Comparison of ENCODE assay signal across 22 mouse cellular contexts in genomic region chr15:26432676-26433075, GRCm38 (mm10).
DNase-seq lines count a peak whose midpoint lies in the region; ATAC-seq and TF ChIP-seq lines count a peak whose summit lies in the region.
"Had no signal": no experiment of that assay in that cellular context is flagged by ENCODE, and none has a peak within 500 bp of the region (broad histone marks: within the 10 kb centered on the region; RNA-seq: fewer than 3 reads in every experiment).

No protein-coding gene starts in this region.

- no peak for TF ChIP-seq POLR2A in kidney, adult 2 months (IDR thresholded peaks at IDR 0.05; ENCODE audit: low read depth, low read length)

- no peaks in the 10 kb centered on the region for H3K4me1 ChIP-seq in kidney, adult 2 months (ENCODE audit: control insufficient read depth, insufficient read depth, low read length)
- no peaks in the 10 kb centered on the region for H3K4me1 ChIP-seq in hindbrain, embryonic 12.5 days
- H3K4me1 ChIP-seq in forebrain, embryonic 13.5 days, result no peaks in the 10 kb centered on the region
- H3K4me1 ChIP-seq: embryonic facial prominence, embryonic 12.5 days; forebrain, embryonic 10.5 days; heart, embryonic 12.5 days; intestine, embryonic 15.5 days; limb, embryonic 13.5 days; midbrain, embryonic 12.5 days; neural tube, embryonic 12.5 days had no signal

- H3K27me3 ChIP-seq in kidney, adult 2 months (replicated peaks; ENCODE audit: control insufficient read depth, insufficient read depth, low read length), result no peaks in the 10 kb centered on the region
- H3K27me3 ChIP-seq in C2C12 (ENCODE audit: control insufficient read depth, insufficient read depth, insufficient read length), result no peaks in the 10 kb centered on the region
- H3K27me3 ChIP-seq in hindbrain, embryonic 12.5 days, result no peaks in the 10 kb centered on the region
- H3K27me3 ChIP-seq in forebrain, embryonic 13.5 days, result no peaks in the 10 kb centered on the region
- H3K27me3 ChIP-seq: embryonic facial prominence, embryonic 12.5 days; heart, embryonic 12.5 days; intestine, embryonic 15.5 days; limb, embryonic 13.5 days; midbrain, embryonic 12.5 days; neural tube, embryonic 12.5 days had no signal

- H3K27ac ChIP-seq in kidney, adult 2 months (ENCODE audit: insufficient read depth, low read depth, low read length), result no peak overlapping the region
- H3K27ac ChIP-seq in hindbrain, embryonic 12.5 days, result no peak overlapping the region
- no peak overlapping the region for H3K27ac ChIP-seq in forebrain, embryonic 13.5 days
- H3K27ac ChIP-seq: embryonic facial prominence, embryonic 12.5 days; forebrain, embryonic 10.5 days; intestine, embryonic 15.5 days; limb, embryonic 13.5 days; midbrain, embryonic 12.5 days; neural tube, embryonic 12.5 days had no signal

- no peaks in the 10 kb centered on the region for H3K36me3 ChIP-seq in kidney, adult 2 months (ENCODE audit: control insufficient read depth, insufficient read depth, low read length)
- no peaks in the 10 kb centered on the region for H3K36me3 ChIP-seq in C2C12 (ENCODE audit: control insufficient read depth, insufficient read depth)
- H3K36me3 ChIP-seq in hindbrain, embryonic 12.5 days, result no peaks in the 10 kb centered on the region
- H3K36me3 ChIP-seq in forebrain, embryonic 13.5 days (ENCODE audit: poor library complexity, severe bottlenecking), result no peaks in the 10 kb centered on the region
- H3K36me3 ChIP-seq: embryonic facial prominence, embryonic 12.5 days; forebrain, embryonic 10.5 days; heart, embryonic 12.5 days; intestine, embryonic 15.5 days; limb, embryonic 13.5 days; midbrain, embryonic 12.5 days; neural tube, embryonic 12.5 days had no signal

- H3K9ac ChIP-seq in hindbrain, embryonic 12.5 days, result no peak overlapping the region
- H3K9ac ChIP-seq in forebrain, embryonic 13.5 days, result no peak overlapping the region
- H3K9ac ChIP-seq: embryonic facial prominence, embryonic 12.5 days; heart, embryonic 12.5 days; intestine, embryonic 15.5 days; limb, embryonic 13.5 days; midbrain, embryonic 12.5 days; neural tube, embryonic 12.5 days had no signal

- no peak for ATAC-seq in hindbrain, embryonic 12.5 days (ENCODE audit: low FRiP score)
- no peak for ATAC-seq in forebrain, embryonic 13.5 days
- ATAC-seq: intestine, embryonic 15.5 days; Patski had no signal

- peak; percentile 4 for DNase-seq in kidney, adult 2 months
- no peak for DNase-seq in kidney, postnatal 25 days
- DNase-seq in adrenal gland, postnatal 10 days, result peak; percentile 7
- peak; percentile 10 to 18 for DNase-seq in layer of hippocampus, postnatal 14 days (ENCODE audit: low spot score in 2 of 2)
- no peak for DNase-seq in B cell, adult 2 months
- DNase-seq: cerebellum, postnatal 36 days; gastrocnemius, postnatal 25 days; heart, postnatal 4 days; kidney, postnatal 14 days; lung, postnatal 36 days; thymus, postnatal 25 days had no signal

- no peak overlapping the region for H3K4me2 ChIP-seq in hindbrain, embryonic 12.5 days (replicated peaks)
- no peak overlapping the region for H3K4me2 ChIP-seq in forebrain, embryonic 13.5 days
- H3K4me2 ChIP-seq: embryonic facial prominence, embryonic 12.5 days; heart, embryonic 12.5 days; intestine, embryonic 15.5 days; limb, embryonic 13.5 days; midbrain, embryonic 12.5 days; neural tube, embryonic 12.5 days had no signal

- no peaks in the 10 kb centered on the region for H3K79me2 ChIP-seq in C2C12 (ENCODE audit: control insufficient read depth, insufficient read depth)

- no peak overlapping the region for H3ac ChIP-seq in C2C12 (ENCODE audit: control insufficient read depth, insufficient read length, low read depth)

- no peaks in the 10 kb centered on the region for H3K9me3 ChIP-seq in hindbrain, embryonic 12.5 days (replicated peaks)
- H3K9me3 ChIP-seq in forebrain, embryonic 13.5 days (replicated peaks), result no peaks in the 10 kb centered on the region
- H3K9me3 ChIP-seq: embryonic facial prominence, embryonic 12.5 days; forebrain, embryonic 10.5 days; heart, embryonic 12.5 days; intestine, embryonic 15.5 days; limb, embryonic 13.5 days; midbrain, embryonic 12.5 days; neural tube, embryonic 12.5 days had no signal

- no peak for TF ChIP-seq CTCF in kidney, adult 2 months (conservative IDR thresholded peaks at IDR 0.05; ENCODE audit: insufficient read depth, insufficient read length, low read depth, low read length)
- TF ChIP-seq CTCF in C2C12 (IDR thresholded peaks at IDR 0.05; ENCODE audit: control insufficient read depth, insufficient read depth, insufficient read length), result no peak

- WGBS in kidney, adult 2 months, result 67% methylated on average over 2 of the region's 2 CpGs
- 79% methylated on average over 2 of the region's 2 CpGs for whole genome bisulfite sequencing in hindbrain, embryonic 12.5 days
- 77% methylated on average over 2 of the region's 2 CpGs for WGBS in forebrain, embryonic 13.5 days

- H3K79me3 ChIP-seq in C2C12 (ENCODE audit: low read depth), result no peaks in the 10 kb centered on the region

- no peak overlapping the region for H3K4me3 ChIP-seq in kidney, adult 2 months (ENCODE audit: insufficient read depth, low read depth, low read length)
- H3K4me3 ChIP-seq in C2C12 (ENCODE audit: insufficient read depth, poor library complexity, severe bottlenecking), result no peak overlapping the region
- no peak overlapping the region for H3K4me3 ChIP-seq in hindbrain, embryonic 12.5 days
- H3K4me3 ChIP-seq in forebrain, embryonic 13.5 days, result no peak overlapping the region
- H3K4me3 ChIP-seq: embryonic facial prominence, embryonic 12.5 days; forebrain, embryonic 10.5 days; heart, embryonic 12.5 days; intestine, embryonic 15.5 days; limb, embryonic 13.5 days; midbrain, embryonic 12.5 days; neural tube, embryonic 12.5 days had no signal

TF ChIP-seq in C2C12, 6 proteins besides CTCF, POLR2A, EP300 and RAD21:
- peak; percentile 49 for TF ChIP-seq MAX (IDR thresholded peaks at IDR 0.05)
- TF ChIP-seq CEBPB (IDR thresholded peaks at IDR 0.05; ENCODE audit: low read depth), result no peak
- peak; percentile 51 for TF ChIP-seq FOSL1 (IDR thresholded peaks at IDR 0.05; ENCODE audit: insufficient read depth, low read length, poor library complexity, severe bottlenecking)

Comparison
In these comparisons a context has a peak if more than half of its experiments do, and no peak if none do; other contexts are left out.
1. DNase-seq: peak in kidney, adult 2 months (single experiment), adrenal gland, postnatal 10 days (single experiment) and layer of hippocampus, postnatal 14 days (2 of 2); none in kidney, postnatal 25 days (0 of 2) and B cell, adult 2 months (0 of 2).